Mouse (Mus musculus) MEL (cell line): ENCODE measurements at regions not wholly inside any gene's neighbourhood (a gene's known extent, or its start where the extent isn't known, plus 50 kb on each side); places are given as distances from the start of the nearest gene placed in this dataset.

Experiments
- DNase-seq: peaks from one replicate; pipeline ENCODE4 v3.0.0; 2011; ENCODE audit warnings: low read depth, low spot score
- H3K27ac ChIP-seq: 2 replicates; pipeline ENCODE4 v1.5.1; 2012; ENCODE audit warnings: low read depth, mild to moderate bottlenecking, control low read depth, low read length, moderate library complexity; ENCODE audit not compliant: control insufficient read depth
- H3K27me3 ChIP-seq, 2 experiments: fragments of 150-350 bp in 1 of 2; sonication (generic) in 1 of 2; 2 replicates each; pipeline ENCODE4 v1.6.1; 2012; ENCODE audit warnings: low read length in 2 of 2, mild to moderate bottlenecking in 2 of 2, improper control_type of control experiment in 1 of 2, moderate library complexity in 1 of 2; ENCODE audit not compliant: insufficient read depth in 2 of 2, control insufficient read depth in 1 of 2
- H3K36me3 ChIP-seq, 2 experiments: 2 replicates each; pipeline ENCODE4 v1.6.1; 2012 to 2014; ENCODE audit warnings: low read length in 2 of 2, improper control_type of control experiment in 1 of 2, inconsistent platforms in 1 of 2, mild to moderate bottlenecking in 1 of 2; ENCODE audit not compliant: insufficient read depth in 2 of 2, control insufficient read depth in 1 of 2
- H3K4me1 ChIP-seq, 2 experiments: fragments of 150-350 bp in 1 of 2; sonication (generic) in 1 of 2; 2 replicates each; pipeline ENCODE4 v1.6.1; 2012; ENCODE audit warnings: low read length in 2 of 2, improper control_type of control experiment in 1 of 2, mild to moderate bottlenecking in 1 of 2; ENCODE audit not compliant: insufficient read depth in 2 of 2, control insufficient read depth in 1 of 2
- H3K4me3 ChIP-seq, 2 experiments: fragments of 150-350 bp in 1 of 2; sonication (generic) in 1 of 2; 2 replicates each; pipeline ENCODE4 v1.5.1; 2012; ENCODE audit warnings: low read depth in 2 of 2, low read length in 2 of 2, mild to moderate bottlenecking in 2 of 2, moderate library complexity in 2 of 2, control low read depth in 1 of 2, improper control_type of control experiment in 1 of 2; ENCODE audit not compliant: control insufficient read depth in 1 of 2, insufficient read depth in 1 of 2
- H3K79me2 ChIP-seq: 2 replicates; pipeline ENCODE4 v1.6.1; 2012; ENCODE audit warnings: mild to moderate bottlenecking, low read length, moderate library complexity; ENCODE audit not compliant: control insufficient read depth, poor library complexity, insufficient read depth
- H3K9ac ChIP-seq: 2 replicates; pipeline ENCODE4 v1.6.1; 2012; ENCODE audit warnings: low read depth, mild to moderate bottlenecking, control low read depth, low read length, moderate library complexity; ENCODE audit not compliant: control insufficient read depth, poor library complexity, severe bottlenecking
- H3K9me3 ChIP-seq: fragments of 150-350 bp; sonication (generic); replicated peaks from 2 replicates; pipeline ENCODE4 v1.6.1; 2012; ENCODE audit warnings: mild to moderate bottlenecking, low read length, improper control_type of control experiment, moderate library complexity; ENCODE audit not compliant: insufficient read depth
- CHD2 ChIP-seq: IDR thresholded peaks from 2 replicates; pipeline ENCODE4 v1.6.1; 2011; ENCODE audit warnings: low read length, improper control_type of control experiment
- CTCF ChIP-seq, 3 experiments: IDR thresholded peaks in 2 of 3; conservative IDR thresholded peaks in 1 of 3; 2 replicates each; pipeline ENCODE4 v1.5.1; 2011 to 2012; ENCODE audit warnings: low read length in 3 of 3, low read depth in 2 of 3, mild to moderate bottlenecking in 2 of 3, improper control_type of control experiment in 1 of 3, inconsistent platforms in 1 of 3, mixed read lengths in 1 of 3, moderate library complexity in 1 of 3; ENCODE audit not compliant: control insufficient read depth in 1 of 3, insufficient read depth in 1 of 3, poor library complexity in 1 of 3, severe bottlenecking in 1 of 3
- E2F4 ChIP-seq: IDR thresholded peaks from 2 replicates; pipeline ENCODE4 v1.6.1; 2011; ENCODE audit warnings: low read depth, low read length, improper control_type of control experiment, borderline replicate concordance
- ELF1 ChIP-seq: IDR thresholded peaks from 2 replicates; pipeline ENCODE4 v1.6.1; 2014; ENCODE audit warnings: low read depth, mild to moderate bottlenecking, inconsistent platforms, low read length, improper control_type of control experiment, moderate library complexity
- ETS1 ChIP-seq: IDR thresholded peaks from 2 replicates; pipeline ENCODE4 v1.6.1; 2012; ENCODE audit warnings: low read depth, mild to moderate bottlenecking, inconsistent platforms, low read length, improper control_type of control experiment, moderate library complexity
- GATA1 ChIP-seq: IDR thresholded peaks from 2 replicates; pipeline ENCODE4 v1.6.1; 2011; ENCODE audit warnings: low read depth, low read length, improper control_type of control experiment
- HCFC1 ChIP-seq: IDR thresholded peaks from 2 replicates; pipeline ENCODE4 v1.6.1; 2012; ENCODE audit warnings: low read depth, mild to moderate bottlenecking, inconsistent platforms, low read length, improper control_type of control experiment, moderate library complexity
- JUND ChIP-seq: IDR thresholded peaks from 2 replicates; pipeline ENCODE4 v1.6.1; 2011; ENCODE audit warnings: low read depth, mild to moderate bottlenecking, improper control_type of control experiment, low read length
- KAT2A ChIP-seq: conservative IDR thresholded peaks from 2 replicates; pipeline ENCODE4 v1.6.1; 2012; ENCODE audit warnings: low read depth, low read length, improper control_type of control experiment, inconsistent platforms
- MAFK ChIP-seq: IDR thresholded peaks from 2 replicates; pipeline ENCODE4 v1.6.1; 2011; ENCODE audit warnings: low read depth, mild to moderate bottlenecking, low read length, improper control_type of control experiment, borderline replicate concordance
- MAX ChIP-seq: IDR thresholded peaks from 2 replicates; pipeline ENCODE4 v1.6.1; 2011; ENCODE audit warnings: low read length, improper control_type of control experiment
- MAZ ChIP-seq: IDR thresholded peaks from 2 replicates; pipeline ENCODE4 v1.6.1; 2012; ENCODE audit warnings: low read depth, mild to moderate bottlenecking, inconsistent platforms, low read length, improper control_type of control experiment
- MEF2A ChIP-seq: IDR thresholded peaks from 2 replicates; pipeline ENCODE4 v1.6.1; 2014; ENCODE audit warnings: low read depth, mild to moderate bottlenecking, inconsistent platforms, low read length, improper control_type of control experiment; ENCODE audit not compliant: poor library complexity, insufficient replicate concordance, severe bottlenecking; ENCODE audit errors: extremely low read depth
- MXI1 ChIP-seq: IDR thresholded peaks from 2 replicates; pipeline ENCODE4 v1.6.1; 2011; ENCODE audit warnings: mild to moderate bottlenecking, low read depth, low read length, improper control_type of control experiment
- NELFE ChIP-seq: IDR thresholded peaks from 2 replicates; pipeline ENCODE4 v1.6.1; 2011; ENCODE audit warnings: low read depth, low read length, improper control_type of control experiment
- POLR2A ChIP-seq, 2 experiments: IDR thresholded peaks; 2 replicates each; pipeline ENCODE4 v1.6.1; 2011 to 2012; ENCODE audit warnings: low read length in 2 of 2, mild to moderate bottlenecking in 2 of 2, control low read depth in 1 of 2, improper control_type of control experiment in 1 of 2, low read depth in 1 of 2, moderate library complexity in 1 of 2; ENCODE audit not compliant: control insufficient read depth in 1 of 2, insufficient read depth in 1 of 2, poor library complexity in 1 of 2
- POLR2AphosphoS5 ChIP-seq: IDR thresholded peaks from 2 replicates; pipeline ENCODE4 v1.6.1; 2012; ENCODE audit warnings: low read depth, borderline replicate concordance, mild to moderate bottlenecking, inconsistent platforms, low read length, moderate library complexity, mixed read lengths
- SIN3A ChIP-seq: IDR thresholded peaks from 2 replicates; pipeline ENCODE4 v1.6.1; 2012; ENCODE audit warnings: low read length, improper control_type of control experiment, inconsistent platforms
- SMC3 ChIP-seq: IDR thresholded peaks from 2 replicates; pipeline ENCODE4 v1.6.1; 2011; ENCODE audit warnings: low read depth, low read length, improper control_type of control experiment
- TAL1 ChIP-seq: IDR thresholded peaks from 2 replicates; pipeline ENCODE4 v1.6.1; 2012; ENCODE audit warnings: mild to moderate bottlenecking, inconsistent platforms, low read length, moderate library complexity, mixed read lengths
- TCF12 ChIP-seq: IDR thresholded peaks from 2 replicates; pipeline ENCODE4 v1.6.1; 2014; ENCODE audit warnings: low read depth, mild to moderate bottlenecking, inconsistent platforms, low read length, improper control_type of control experiment, moderate library complexity
- USF1 ChIP-seq: IDR thresholded peaks from 2 replicates; pipeline ENCODE4 v1.6.1; 2014; ENCODE audit warnings: low read depth, mild to moderate bottlenecking, inconsistent platforms, low read length, improper control_type of control experiment, moderate library complexity
- USF2 ChIP-seq, 2 experiments: IDR thresholded peaks; 2 replicates each; pipeline ENCODE4 v1.6.1; 2011 to 2012; ENCODE audit warnings: improper control_type of control experiment in 2 of 2, low read length in 2 of 2, borderline replicate concordance in 1 of 2, inconsistent platforms in 1 of 2, low read depth in 1 of 2, mild to moderate bottlenecking in 1 of 2; ENCODE audit not compliant: insufficient read depth in 1 of 2
- ZC3H11A ChIP-seq: IDR thresholded peaks from 2 replicates; pipeline ENCODE4 v1.6.1; 2012; ENCODE audit warnings: low read depth, mild to moderate bottlenecking, inconsistent platforms, low read length, improper control_type of control experiment
- ZKSCAN1 ChIP-seq: IDR thresholded peaks from 2 replicates; pipeline ENCODE4 v1.6.1; 2012; ENCODE audit warnings: low read depth, mild to moderate bottlenecking, inconsistent platforms, low read length, improper control_type of control experiment, moderate library complexity
- ZMIZ1 ChIP-seq: IDR thresholded peaks from 2 replicates; pipeline ENCODE4 v1.6.1; 2012; ENCODE audit warnings: low read depth, mild to moderate bottlenecking, inconsistent platforms, low read length, improper control_type of control experiment, moderate library complexity
- ZNF384 ChIP-seq: IDR thresholded peaks from 2 replicates; pipeline ENCODE4 v1.6.1; 2012; ENCODE audit warnings: low read depth, mild to moderate bottlenecking, inconsistent platforms, low read length, improper control_type of control experiment

- no peak for DNase-seq
- H3K79me2 ChIP-seq: no peaks in the 10 kb centered on the region
- TF ChIP-seq ZMIZ1 (no peak), MAFK (no peak), E2F4 (no peak), POLR2A (IDR thresholded peaks at IDR 0.05; ENCODE audit: control insufficient read depth in 1 of 2, insufficient read depth in 1 of 2, low read depth in 1 of 2, low read length in 2 of 2, poor library complexity in 1 of 2) (no peak), USF2 (IDR thresholded peaks at IDR 0.05; ENCODE audit: borderline replicate concordance in 1 of 2, insufficient read depth in 1 of 2, low read depth in 1 of 2, low read length in 2 of 2) (no peak), MXI1 (no peak), POLR2AphosphoS5 (no peak), CHD2 (no peak), GATA1 (no peak), TCF12 (no peak), MEF2A (no peak), ZNF384 (no peak), CTCF (IDR thresholded peaks at IDR 0.05 in 2 of 3, conservative IDR thresholded peaks at IDR 0.05 in 1 of 3; ENCODE audit: control insufficient read depth in 1 of 3, insufficient read depth in 1 of 3, low read depth in 2 of 3, low read length in 3 of 3, poor library complexity in 1 of 3, severe bottlenecking in 1 of 3) (no peak), ZC3H11A (no peak), ELF1 (no peak), USF1 (no peak), SIN3A (no peak), HCFC1 (no peak), TAL1 (no peak)
- H3K4me1 ChIP-seq: no peaks in the 10 kb centered on the region
- H3K9me3 ChIP-seq: no peaks in the 10 kb centered on the region
- no peaks in the 10 kb centered on the region for H3K36me3 ChIP-seq
- no peak overlapping the region for H3K4me3 ChIP-seq
- no peak overlapping the region for H3K27ac ChIP-seq
- H3K9ac ChIP-seq: no peak overlapping the region
- H3K27me3 ChIP-seq: no peaks in the 10 kb centered on the region
Measured at GRCm38 (mm10) chr8:26725521-26725920, 251.6 kb upstream of the Zfp703 start.

GRCm38 (mm10) chr8:26729351-26729750 is 247.8 kb upstream of the Zfp703 start:
- H3K9ac ChIP-seq: no peak overlapping the region
- no peaks in the 10 kb centered on the region for H3K27me3 ChIP-seq
- H3K36me3 ChIP-seq: no peaks in the 10 kb centered on the region
- no peaks in the 10 kb centered on the region for H3K4me1 ChIP-seq
- H3K79me2 ChIP-seq: no peaks in the 10 kb centered on the region
- TF ChIP-seq ELF1 (no peak), MAZ (no peak), ETS1 (no peak), KAT2A (no peak), ZMIZ1 (no peak), TCF12 (no peak), USF1 (no peak), CTCF (IDR thresholded peaks at IDR 0.05 in 2 of 3, conservative IDR thresholded peaks at IDR 0.05 in 1 of 3; ENCODE audit: control insufficient read depth in 1 of 3, insufficient read depth in 1 of 3, low read depth in 2 of 3, low read length in 3 of 3, poor library complexity in 1 of 3, severe bottlenecking in 1 of 3) (no peak), JUND (no peak), ZC3H11A (no peak), SMC3 (no peak), E2F4 (no peak), TAL1 (no peak), NELFE (no peak), SIN3A (no peak), ZKSCAN1 (no peak), MAX (no peak)
- no peaks in the 10 kb centered on the region for H3K9me3 ChIP-seq
- no peak for DNase-seq
- H3K4me3 ChIP-seq: no peak overlapping the region
- H3K27ac ChIP-seq: no peak overlapping the region
